Mouse (Mus musculus) yolk sac, embryonic 10.5 days (tissue): ENCODE data around the gene Dnajb11.

Experiments used
- DNase-seq: peaks from one replicate; pipeline ENCODE4 v3.0.0-alpha.2; 2017; ENCODE audit warnings: low spot score

Dnajb11 gene

DNA sequence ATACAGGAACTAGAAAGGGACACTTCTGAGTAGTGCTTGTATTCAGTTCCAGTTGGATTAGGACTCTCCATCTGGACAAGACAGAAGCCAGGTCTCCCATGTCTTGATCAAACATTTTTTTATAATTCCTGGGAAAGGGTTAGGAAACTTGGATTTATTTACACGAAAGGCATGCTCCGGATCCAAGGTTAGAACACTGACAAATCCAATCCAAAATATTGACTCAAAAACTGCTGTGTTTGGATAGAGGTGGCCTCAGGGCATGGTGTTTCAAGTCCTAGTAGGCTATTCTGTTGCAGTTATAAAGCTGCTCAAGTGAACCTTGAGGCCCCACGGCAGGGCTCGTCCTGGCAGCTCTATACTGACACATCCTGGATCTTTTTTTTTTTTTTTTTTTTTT is 64.8 kb downstream of the Dnajb11 start:
- no peak for DNase-seq
